Mouse (Mus musculus): ENCODE measurements at regions not wholly inside any gene's neighbourhood (a gene's known extent, or its start where the extent isn't known, plus 50 kb on each side); places are given as distances from the start of the nearest gene placed in this dataset.

DNA sequence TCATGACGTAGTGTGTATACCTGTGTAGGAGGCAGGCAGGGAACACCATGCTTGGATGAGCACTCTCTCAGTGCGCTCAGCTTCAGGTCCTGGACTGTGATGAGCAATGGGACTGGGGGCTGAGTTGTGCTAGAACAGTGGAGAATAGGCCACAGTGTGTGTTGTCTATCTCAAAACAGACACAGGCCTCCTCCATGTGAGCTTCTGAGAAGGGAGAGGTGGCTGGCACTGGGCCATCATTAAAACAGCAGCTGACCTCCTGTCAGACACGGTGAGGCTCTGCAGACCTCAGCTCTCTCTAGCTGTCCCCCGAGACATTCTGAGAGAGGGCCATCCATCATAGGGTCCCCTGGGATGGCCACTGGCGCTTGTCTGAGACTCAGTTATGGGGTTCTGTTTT lies 119.0 kb upstream of the Cxcr4 start:
- H3K4me3 ChIP-seq (ENCODE audit: insufficient read depth, low read depth, low read length): no peak overlapping the region
- no peak overlapping the region for H3K27ac ChIP-seq (replicated peaks; ENCODE audit: insufficient read depth, low read depth, low read length)
- no peaks in the 10 kb centered on the region for H3K36me3 ChIP-seq (ENCODE audit: control insufficient read depth, insufficient read depth, low read length)
- no peaks in the 10 kb centered on the region for H3K4me1 ChIP-seq (ENCODE audit: control insufficient read depth, insufficient read depth, low read length)
- no peaks in the 10 kb centered on the region for H3K27me3 ChIP-seq (ENCODE audit: control insufficient read depth, insufficient read depth, low read length)
- 89% methylated on average over 5 of the region's 5 CpGs for WGBS
- no peaks in the 10 kb centered on the region for H3K79me2 ChIP-seq (ENCODE audit: control insufficient read depth, insufficient read depth, low read length)
- DNase-seq (ENCODE audit: extremely low read depth, low read depth, low spot score): no peak
- no peak overlapping the region for H3K9ac ChIP-seq (ENCODE audit: low read depth, low read length)
- TF ChIP-seq POLR2A (IDR thresholded peaks at IDR 0.05; ENCODE audit: extremely low read depth, insufficient read depth, low read length) (no peak), CTCF (IDR thresholded peaks at IDR 0.05; ENCODE audit: low read depth, low read length) (no peak)

DNA sequence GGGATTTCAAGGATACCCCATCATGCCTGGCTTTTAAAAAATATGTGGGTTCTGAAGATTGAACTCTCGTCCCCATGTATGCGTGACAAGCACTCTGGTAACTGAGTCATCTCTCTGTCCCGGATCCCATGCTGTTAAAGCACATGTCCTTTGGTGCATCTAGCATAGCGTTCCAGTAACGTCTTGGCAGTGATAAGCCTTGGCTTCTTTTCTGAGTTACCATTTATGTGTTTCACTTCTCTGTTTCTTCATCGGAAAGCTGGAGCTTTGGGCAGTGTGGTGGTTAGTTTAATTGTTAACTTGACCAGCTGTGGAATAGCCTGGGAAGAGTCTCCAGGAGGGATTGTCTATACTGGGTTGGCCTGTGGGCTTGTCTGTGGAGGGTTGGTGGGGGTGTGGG lies 115.7 kb upstream of the Cxcr4 start:
- H3K79me2 ChIP-seq (ENCODE audit: control insufficient read depth, insufficient read depth, low read length): no peaks in the 10 kb centered on the region
- H3K4me1 ChIP-seq (ENCODE audit: control insufficient read depth, insufficient read depth, low read length): no peaks in the 10 kb centered on the region
- no peak for TF ChIP-seq CTCF (IDR thresholded peaks at IDR 0.05; ENCODE audit: low read depth, low read length)
- TF ChIP-seq POLR2A (IDR thresholded peaks at IDR 0.05; ENCODE audit: extremely low read depth, insufficient read depth, low read length): no peak
- H3K4me3 ChIP-seq (ENCODE audit: insufficient read depth, low read depth, low read length): no peak overlapping the region
- 86% methylated on average over 6 of the region's 6 CpGs for WGBS
- no peak overlapping the region for H3K27ac ChIP-seq (replicated peaks; ENCODE audit: insufficient read depth, low read depth, low read length)
- H3K27me3 ChIP-seq (ENCODE audit: control insufficient read depth, insufficient read depth, low read length): no peaks in the 10 kb centered on the region
- no peak for DNase-seq (ENCODE audit: extremely low read depth, low read depth, low spot score)
- no peaks in the 10 kb centered on the region for H3K36me3 ChIP-seq (ENCODE audit: control insufficient read depth, insufficient read depth, low read length)
- H3K9ac ChIP-seq (ENCODE audit: low read depth, low read length): no peak overlapping the region

DNA sequence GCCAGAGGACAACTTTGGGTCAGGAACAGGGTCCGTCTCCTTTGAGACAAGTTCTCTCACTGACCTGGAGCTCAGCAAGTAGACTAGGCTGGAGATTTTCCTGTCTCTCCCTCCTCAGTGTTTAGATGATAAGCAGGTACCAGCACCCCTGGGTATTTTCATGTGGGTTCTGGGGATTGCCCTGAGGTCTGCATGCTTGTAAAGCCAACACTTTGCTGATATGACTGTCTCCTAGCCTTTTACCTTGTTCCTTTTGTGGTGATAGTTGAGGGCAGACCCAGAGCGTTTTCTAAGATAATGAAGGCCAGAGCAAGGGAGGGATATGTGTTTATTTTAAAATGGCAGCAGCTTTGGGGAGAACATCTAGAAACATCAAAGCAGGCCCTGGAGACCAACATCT lies 114.1 kb upstream of the Cxcr4 start:
- no peak overlapping the region for H3K9ac ChIP-seq (ENCODE audit: low read depth, low read length)
- H3K4me3 ChIP-seq (ENCODE audit: insufficient read depth, low read depth, low read length): no peak overlapping the region
- no peak overlapping the region for H3K27ac ChIP-seq (replicated peaks; ENCODE audit: insufficient read depth, low read depth, low read length)
- TF ChIP-seq POLR2A (IDR thresholded peaks at IDR 0.05; ENCODE audit: extremely low read depth, insufficient read depth, low read length): no peak
- no peak for TF ChIP-seq CTCF (IDR thresholded peaks at IDR 0.05; ENCODE audit: low read depth, low read length)
- 66% methylated on average over 2 of the region's 2 CpGs for WGBS
- no peaks in the 10 kb centered on the region for H3K79me2 ChIP-seq (ENCODE audit: control insufficient read depth, insufficient read depth, low read length)
- DNase-seq (ENCODE audit: extremely low read depth, low read depth, low spot score): no peak
- H3K27me3 ChIP-seq (ENCODE audit: control insufficient read depth, insufficient read depth, low read length): no peaks in the 10 kb centered on the region
- no peaks in the 10 kb centered on the region for H3K4me1 ChIP-seq (ENCODE audit: control insufficient read depth, insufficient read depth, low read length)
- H3K36me3 ChIP-seq (ENCODE audit: control insufficient read depth, insufficient read depth, low read length): no peaks in the 10 kb centered on the region

DNA sequence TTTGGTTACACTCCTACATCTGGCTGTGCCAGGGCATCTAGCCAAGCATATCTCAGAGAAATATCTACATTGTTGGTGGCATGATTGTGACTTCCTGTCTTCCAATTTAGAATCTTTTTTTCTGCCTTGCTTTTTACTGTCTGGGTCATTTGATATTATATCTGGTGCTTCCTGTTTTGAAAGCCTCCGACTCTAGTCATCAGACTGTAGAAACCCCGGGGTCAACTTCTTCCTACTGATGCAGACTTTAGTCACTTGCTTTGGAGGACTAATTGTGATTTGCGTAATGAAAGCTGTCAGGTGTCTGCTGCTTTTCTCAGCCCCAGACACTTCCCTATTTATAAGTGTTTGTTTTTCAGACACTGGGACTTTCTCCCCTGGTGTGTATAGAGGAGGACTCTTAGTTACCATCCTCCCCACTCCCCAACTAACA lies 113.0 kb upstream of the Cxcr4 start:
- TF ChIP-seq CTCF (IDR thresholded peaks at IDR 0.05; ENCODE audit: low read depth, low read length) (no peak), POLR2A (IDR thresholded peaks at IDR 0.05; ENCODE audit: extremely low read depth, insufficient read depth, low read length) (no peak)
- Histone ChIP-seq H3K9ac (ENCODE audit: low read depth, low read length) (no peak overlapping the region), H3K36me3 (ENCODE audit: control insufficient read depth, insufficient read depth, low read length) (no peaks in the 10 kb centered on the region), H3K27me3 (ENCODE audit: control insufficient read depth, insufficient read depth, low read length) (no peaks in the 10 kb centered on the region), H3K4me3 (ENCODE audit: insufficient read depth, low read depth, low read length) (no peak overlapping the region), H3K27ac (replicated peaks; ENCODE audit: insufficient read depth, low read depth, low read length) (no peak overlapping the region), H3K79me2 (ENCODE audit: control insufficient read depth, insufficient read depth, low read length) (no peaks in the 10 kb centered on the region), H3K4me1 (ENCODE audit: control insufficient read depth, insufficient read depth, low read length) (no peaks in the 10 kb centered on the region)
- 69% methylated on average over 3 of the region's 3 CpGs for WGBS
- peak; percentile 44 for DNase-seq (ENCODE audit: extremely low read depth, low read depth, low spot score)

DNA sequence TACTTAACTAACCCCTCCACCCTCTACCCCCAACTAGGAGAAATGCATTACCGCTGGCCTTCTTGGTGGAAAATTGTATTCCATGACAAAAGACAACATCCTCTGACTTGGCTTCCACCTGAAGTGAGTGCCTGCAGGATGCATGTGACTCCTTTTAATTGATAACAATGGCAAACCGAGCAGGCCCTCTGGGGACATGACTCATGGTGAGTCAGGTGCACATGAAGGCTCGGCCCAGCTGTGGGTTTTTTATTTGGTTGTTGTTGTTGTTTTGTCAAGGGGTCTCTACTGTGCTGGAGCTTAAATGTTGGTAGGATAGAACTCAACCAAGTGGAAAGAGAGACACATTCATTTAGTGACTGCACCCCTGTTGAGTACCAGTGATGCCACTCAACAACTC lies 109.2 kb upstream of the Cxcr4 start:
- Histone ChIP-seq H3K27ac (replicated peaks; ENCODE audit: insufficient read depth, low read depth, low read length) (no peak overlapping the region), H3K79me2 (ENCODE audit: control insufficient read depth, insufficient read depth, low read length) (no peaks in the 10 kb centered on the region), H3K9ac (ENCODE audit: low read depth, low read length) (no peak overlapping the region), H3K4me3 (ENCODE audit: insufficient read depth, low read depth, low read length) (no peak overlapping the region), H3K27me3 (ENCODE audit: control insufficient read depth, insufficient read depth, low read length) (no peaks in the 10 kb centered on the region), H3K36me3 (ENCODE audit: control insufficient read depth, insufficient read depth, low read length) (no peaks in the 10 kb centered on the region), H3K4me1 (ENCODE audit: control insufficient read depth, insufficient read depth, low read length) (no peaks in the 10 kb centered on the region)
- 72% methylated on average over 3 of the region's 3 CpGs for WGBS
- no peak for DNase-seq (ENCODE audit: extremely low read depth, low read depth, low spot score)
- TF ChIP-seq CTCF (IDR thresholded peaks at IDR 0.05; ENCODE audit: low read depth, low read length): no peak

DNA sequence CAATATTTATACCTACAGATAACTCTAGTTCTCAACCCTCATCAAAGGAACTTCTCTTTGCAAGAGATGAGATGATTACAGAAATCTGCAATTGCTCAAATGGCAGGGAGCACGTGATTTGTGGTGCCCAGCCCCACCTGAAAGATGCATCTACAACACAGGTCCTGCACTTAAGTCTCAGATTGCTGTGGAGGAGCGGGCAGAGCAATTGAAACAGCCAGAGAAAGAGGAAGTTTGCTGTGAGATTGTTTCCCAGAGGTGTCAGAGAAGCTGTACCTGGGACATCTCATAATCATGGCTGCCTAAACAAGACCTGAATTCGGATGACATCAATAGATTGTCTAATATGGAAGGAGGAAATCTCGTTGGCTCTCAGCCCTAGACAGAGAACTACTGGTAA lies 105.9 kb upstream of the Cxcr4 start:
- Histone ChIP-seq H3K27ac (replicated peaks; ENCODE audit: insufficient read depth, low read depth, low read length) (no peak overlapping the region), H3K4me3 (ENCODE audit: insufficient read depth, low read depth, low read length) (no peak overlapping the region), H3K79me2 (ENCODE audit: control insufficient read depth, insufficient read depth, low read length) (no peaks in the 10 kb centered on the region), H3K36me3 (ENCODE audit: control insufficient read depth, insufficient read depth, low read length) (no peaks in the 10 kb centered on the region), H3K9ac (ENCODE audit: low read depth, low read length) (no peak overlapping the region), H3K4me1 (ENCODE audit: control insufficient read depth, insufficient read depth, low read length) (no peaks in the 10 kb centered on the region), H3K27me3 (ENCODE audit: control insufficient read depth, insufficient read depth, low read length) (no peaks in the 10 kb centered on the region)
- no peak for TF ChIP-seq POLR2A (IDR thresholded peaks at IDR 0.05; ENCODE audit: extremely low read depth, insufficient read depth, low read length)
- TF ChIP-seq CTCF (IDR thresholded peaks at IDR 0.05; ENCODE audit: low read depth, low read length): no peak
- no peak for DNase-seq (ENCODE audit: extremely low read depth, low read depth, low spot score)
- 77% methylated on average over 4 of the region's 4 CpGs for WGBS

Measured in liver, adult 2 months (tissue).